Mouse (Mus musculus) heart, adult 2 months (tissue): ENCODE measurements around the gene Tnni1. TPM values are rescaled to one million over a fixed set of nuclear protein-coding genes. Genes with fewer than 3 reads are reported as not detected.
A peak's percentile ranks its signal among the peaks of the same experiment; 100 is the strongest.

ENCODE experiments used
- DNase-seq, 2 experiments: peaks; one replicate each; pipeline ENCODE4 v3.0.0; 2021
- H3K27ac ChIP-seq: fragments of 200-600 bp; 2 replicates; pipeline ENCODE4 v1.8.1; 2022
- H3K27me3 ChIP-seq: fragments of 200-500 bp; 2 replicates; pipeline ENCODE4 v1.6.1; 2012; ENCODE audit warnings: mild to moderate bottlenecking, low read length, inconsistent platforms, mixed read lengths; ENCODE audit not compliant: control insufficient read depth, insufficient read depth
- H3K36me3 ChIP-seq: fragments of 200-500 bp; 2 replicates; pipeline ENCODE4 v1.6.1; 2012; ENCODE audit warnings: low read length, inconsistent platforms; ENCODE audit not compliant: control insufficient read depth, insufficient read depth
- H3K4me1 ChIP-seq: fragments of 200-500 bp; 2 replicates; pipeline ENCODE4 v1.6.1; 2011; ENCODE audit warnings: low read length; ENCODE audit not compliant: control insufficient read depth, insufficient read depth
- H3K4me3 ChIP-seq: fragments of 200-600 bp; 2 replicates; pipeline ENCODE4 v1.8.1; 2022
- H3K79me2 ChIP-seq: fragments of 200-500 bp; replicated peaks from 2 replicates; pipeline ENCODE4 v1.6.1; 2012; ENCODE audit warnings: mild to moderate bottlenecking, inconsistent platforms, low read length, moderate library complexity, mixed read lengths; ENCODE audit not compliant: control insufficient read depth, insufficient read depth
- H3K9ac ChIP-seq: fragments of 200-500 bp; 2 replicates; pipeline ENCODE4 v1.6.1; 2012; ENCODE audit warnings: low read depth, mild to moderate bottlenecking, control low read depth, inconsistent platforms, low read length, mixed read lengths
- CTCF ChIP-seq: fragments of 200-600 bp; IDR thresholded peaks from 2 replicates; pipeline ENCODE4 v1.8.1; 2022; ENCODE audit warnings: antibody characterized with exemption, mild to moderate bottlenecking, moderate library complexity
- EP300 ChIP-seq: fragments of 200-500 bp; IDR thresholded peaks from 2 replicates; pipeline ENCODE4 v1.6.1; 2011; ENCODE audit warnings: low read depth, low read length, control low read depth; ENCODE audit not compliant: insufficient read depth
- POLR2A ChIP-seq: fragments of 200-500 bp; IDR thresholded peaks from 2 replicates; pipeline ENCODE4 v1.6.1; 2011; ENCODE audit warnings: mild to moderate bottlenecking, low read depth, low read length, control low read depth; ENCODE audit not compliant: insufficient read depth
- WGBS: fragments of 180-500 bp; shearing (Covaris S2); methylation state at CpG from one replicate; pipeline ENCODE4 v1.1.7; 2018; 5-methylcytosine and 5-hydroxymethylcytosine counted together
- intact Hi-C: fragments of 180-260 bp; cut with DNase I; formaldehyde crosslinking; loops from one replicate; pipeline ENCODE4 v1.15.1; 2025
- polyA plus RNA-seq: library from polyadenylated mRNA; depleted of rRNA; stranded (reverse); fragments of >200 nt; gene quantifications from 2 replicates; pipeline ENCODE4 v1.2.3, GENCODE M21; 2012
- total RNA-seq, 2 experiments: library from RNA; stranded (reverse); gene quantifications; 2 replicates each; pipeline ENCODE4 v1.2.3; 2021

The Tnni1 gene
- total and polyA plus RNA-seq, 3 experiments = 0.84 to 1.3 (median 1.1) TPM

GRCm38 (mm10) chr1:135781220-135781619 lies 2.0 kb downstream of the Tnni1 start:
- Histone ChIP-seq H3K36me3 (no peaks in the 10 kb centered on the region), H3K4me3 (no peak overlapping the region), H3K27ac (no peak overlapping the region), H3K9ac (no peak overlapping the region), H3K79me2 (no peaks in the 10 kb centered on the region), H3K27me3 (no peaks in the 10 kb centered on the region), H3K4me1 (peaks cover 14% of the 10 kb centered on the region)
- 11% methylated on average over 13 of the region's 13 CpGs for WGBS
- peak; percentile 76 to 86 for DNase-seq
- intact Hi-C loops = loop anchor here (1.0 kb wide), 2 partner anchors 28 to 62 kb away; no protein-coding TSS in a partner anchor
- peak; percentile 93 for TF ChIP-seq EP300
- no peak for TF ChIP-seq POLR2A
- TF ChIP-seq CTCF = peak; percentile 89

GRCm38 (mm10) chr1:135782816-135783215 lies 3.6 kb downstream of the Tnni1 start:
- Histone ChIP-seq H3K27me3 (no peaks in the 10 kb centered on the region), H3K9ac (no peak overlapping the region), H3K27ac (no peak overlapping the region), H3K4me3 (no peak overlapping the region), H3K36me3 (no peaks in the 10 kb centered on the region), H3K79me2 (no peaks in the 10 kb centered on the region), H3K4me1 (peaks cover 9% of the 10 kb centered on the region)
- 50% methylated on average over 10 of the region's 10 CpGs for WGBS
- TF ChIP-seq CTCF (no peak), EP300 (no peak), POLR2A (no peak)
- no peak for DNase-seq
- intact Hi-C loops = no loop called here

GRCm38 (mm10) chr1:135787799-135788198 lies 8.6 kb downstream of the Tnni1 start:
- Histone ChIP-seq H3K27ac (no peak overlapping the region), H3K4me3 (no peak overlapping the region), H3K36me3 (no peaks in the 10 kb centered on the region), H3K4me1 (peaks cover 6% of the 10 kb centered on the region), H3K27me3 (no peaks in the 10 kb centered on the region), H3K79me2 (no peaks in the 10 kb centered on the region), H3K9ac (no peak overlapping the region)
- intact Hi-C loops = no loop called here
- TF ChIP-seq EP300 = no peak
- peak; percentile 76 for TF ChIP-seq CTCF
- WGBS = 44% methylated on average over 3 of the region's 3 CpGs
- DNase-seq = peak; percentile 71 to 74

- H3K4me1 ChIP-seq = peaks cover 4% of the 10 kb centered on the region; the same call in 1 of the 2 replicates
- H3K27ac ChIP-seq = no peak overlapping the region
- WGBS = 8% methylated on average over 10 of the region's 10 CpGs
- H3K9ac ChIP-seq = no peak overlapping the region
- peak; percentile 40 to 46 for DNase-seq
- H3K27me3 ChIP-seq = no peaks in the 10 kb centered on the region
- no peaks in the 10 kb centered on the region for H3K36me3 ChIP-seq
- intact Hi-C loops = no loop called here
- no peak overlapping the region for H3K4me3 ChIP-seq
- no peaks in the 10 kb centered on the region for H3K79me2 ChIP-seq
- TF ChIP-seq CTCF (peak; percentile 64), POLR2A (no peak)
Measured at GRCm38 (mm10) chr1:135788708-135789107, 9.5 kb downstream of the Tnni1 start.

- peak; percentile 59 to 79 for DNase-seq
- H3K27ac ChIP-seq = no peak overlapping the region
- no peak for TF ChIP-seq EP300
- no peak for TF ChIP-seq POLR2A
- TF ChIP-seq CTCF = peak; percentile 97
- intact Hi-C loops = no loop called here
- no peak overlapping the region for H3K4me3 ChIP-seq
- H3K79me2 ChIP-seq = no peaks in the 10 kb centered on the region
- 11% methylated on average over 5 of the region's 5 CpGs for WGBS
- H3K9ac ChIP-seq = no peak overlapping the region
- peaks cover 6% of the 10 kb centered on the region; the same call in 1 of the 2 replicates for H3K4me1 ChIP-seq
- H3K36me3 ChIP-seq = no peaks in the 10 kb centered on the region
- H3K27me3 ChIP-seq = no peaks in the 10 kb centered on the region
Measured at GRCm38 (mm10) chr1:135789815-135790214, 10.6 kb downstream of the Tnni1 start.

GRCm38 (mm10) chr1:135792143-135792939 lies 13.1 kb downstream of the Tnni1 start:
- H3K27ac ChIP-seq = no peak overlapping the region
- H3K36me3 ChIP-seq = no peaks in the 10 kb centered on the region
- no peak for DNase-seq
- H3K9ac ChIP-seq = no peak overlapping the region
- no peak overlapping the region for H3K4me3 ChIP-seq
- intact Hi-C loops = no loop called here
- TF ChIP-seq POLR2A (no peak), CTCF (no peak)
- no peaks in the 10 kb centered on the region for H3K27me3 ChIP-seq
- WGBS = 88% methylated on average over 13 of the region's 13 CpGs
- no peaks in the 10 kb centered on the region for H3K79me2 ChIP-seq
- H3K4me1 ChIP-seq = peaks cover 6% of the 10 kb centered on the region; the same call in 1 of the 2 replicates
